Mouse (Mus musculus): ENCODE data around the gene Gm32742. TPM values are rescaled to one million over a fixed set of nuclear protein-coding genes. Genes with fewer than 3 reads are reported as not detected.

Gm32742 gene
- 0.01 TPM in 1 of 2 replicates, not detected in the other for polyA plus RNA-seq (2015; fragmentation: Nextera tagmentation; extraction: Ambion mirVana)

- no peak within 1 kb of the TSS for H3K4me3 ChIP-seq (ENCODE audit: low read length)
Measured at GRCm38 (mm10) chr9:51165312-51166180, at the start of gene Gm32742. TSS of gene Gm32742 (minus strand) at chr9:51165517.

GRCm38 (mm10) chr9:51213729-51214237 is 48.5 kb upstream of the Gm32742 start:
- no peak for ATAC-seq
- WGBS = 87% methylated on average over 6 of the region's 6 CpGs
- no peak overlapping the region for H3K4me2 ChIP-seq (ENCODE audit: low read depth, low read length)

More at GRCm38 (mm10) chr9:51165312-51166180, at the start of gene Gm32742:
- no peaks in the 10 kb centered on the region for H3K4me1 ChIP-seq (ENCODE audit: control insufficient read depth, insufficient read depth, low read length)
- H3K9me3 ChIP-seq (ENCODE audit: control insufficient read depth, low read length) = no peaks in the 10 kb centered on the region
- WGBS = 45% methylated on average over 6 of the region's 6 CpGs
- H3K27ac ChIP-seq (ENCODE audit: low read length) = no peak within 1 kb of the TSS
- no peak for ATAC-seq
- H3K36me3 ChIP-seq (ENCODE audit: control insufficient read depth, insufficient read depth, low read length) = no peaks in the 10 kb centered on the region
- H3K9ac ChIP-seq (ENCODE audit: low read depth, low read length) = no peak within 1 kb of the TSS
- no peaks in the 10 kb centered on the region; the same call in 1 of the 2 replicates for H3K27me3 ChIP-seq (replicated peaks; ENCODE audit: control insufficient read depth, insufficient read depth, low read length)
- no peak within 1 kb of the TSS for H3K4me2 ChIP-seq (ENCODE audit: low read depth, low read length)

GRCm38 (mm10) chr9:51213023-51213728 is 47.9 kb upstream of the Gm32742 start, which contains the start of gene Pou2af1:
TSS of gene Pou2af1 (plus strand) at chr9:51213708.
- 81% methylated on average over 20 of the region's 20 CpGs for WGBS
- ATAC-seq = no peak
- no peaks in the 10 kb centered on the region for H3K27me3 ChIP-seq (replicated peaks; ENCODE audit: control insufficient read depth, insufficient read depth, low read length)
- H3K4me1 ChIP-seq (ENCODE audit: control insufficient read depth, insufficient read depth, low read length) = no peaks in the 10 kb centered on the region
- no peak within 1 kb of the TSS for H3K4me2 ChIP-seq (ENCODE audit: low read depth, low read length)
- H3K9me3 ChIP-seq (ENCODE audit: control insufficient read depth, low read length) = no peaks in the 10 kb centered on the region
- H3K36me3 ChIP-seq (ENCODE audit: control insufficient read depth, insufficient read depth, low read length) = no peaks in the 10 kb centered on the region
- no peak within 1 kb of the TSS for H3K27ac ChIP-seq (ENCODE audit: low read length)
- no peak within 1 kb of the TSS for H3K9ac ChIP-seq (ENCODE audit: low read depth, low read length)
- H3K4me3 ChIP-seq (ENCODE audit: low read length) = no peak within 1 kb of the TSS

More at GRCm38 (mm10) chr9:51213729-51214237, 48.5 kb upstream of the Gm32742 start:
- Histone ChIP-seq H3K4me3 (ENCODE audit: low read length) (no peak overlapping the region), H3K36me3 (ENCODE audit: control insufficient read depth, insufficient read depth, low read length) (no peaks in the 10 kb centered on the region), H3K9ac (ENCODE audit: low read depth, low read length) (no peak overlapping the region), H3K27ac (ENCODE audit: low read length) (no peak overlapping the region), H3K4me1 (ENCODE audit: control insufficient read depth, insufficient read depth, low read length) (no peaks in the 10 kb centered on the region), H3K27me3 (replicated peaks; ENCODE audit: control insufficient read depth, insufficient read depth, low read length) (no peaks in the 10 kb centered on the region), H3K9me3 (ENCODE audit: control insufficient read depth, low read length) (no peaks in the 10 kb centered on the region)

- ATAC-seq = no peak
- Histone ChIP-seq H3K4me2 (ENCODE audit: low read depth, low read length) (no peak overlapping the region), H3K27me3 (replicated peaks; ENCODE audit: control insufficient read depth, insufficient read depth, low read length) (no peaks in the 10 kb centered on the region), H3K4me3 (ENCODE audit: low read length) (no peak overlapping the region), H3K4me1 (ENCODE audit: control insufficient read depth, insufficient read depth, low read length) (no peaks in the 10 kb centered on the region), H3K9ac (ENCODE audit: low read depth, low read length) (no peak overlapping the region), H3K36me3 (ENCODE audit: control insufficient read depth, insufficient read depth, low read length) (no peaks in the 10 kb centered on the region), H3K9me3 (ENCODE audit: control insufficient read depth, low read length) (no peaks in the 10 kb centered on the region), H3K27ac (ENCODE audit: low read length) (no peak overlapping the region)
- WGBS = 60% methylated on average over 6 of the region's 6 CpGs
Measured at GRCm38 (mm10) chr9:51211191-51211590, 45.9 kb upstream of the Gm32742 start.

- no peaks in the 10 kb centered on the region for H3K4me1 ChIP-seq (ENCODE audit: control insufficient read depth, insufficient read depth, low read length)
- H3K4me2 ChIP-seq (ENCODE audit: low read depth, low read length) = no peak overlapping the region
- H3K9me3 ChIP-seq (ENCODE audit: control insufficient read depth, low read length) = no peaks in the 10 kb centered on the region
- no peak overlapping the region for H3K4me3 ChIP-seq (ENCODE audit: low read length)
- H3K27me3 ChIP-seq (replicated peaks; ENCODE audit: control insufficient read depth, insufficient read depth, low read length) = no peaks in the 10 kb centered on the region
- no peak overlapping the region for H3K27ac ChIP-seq (ENCODE audit: low read length)
- WGBS = 90% methylated on average over 2 of the region's 2 CpGs
- no peaks in the 10 kb centered on the region for H3K36me3 ChIP-seq (ENCODE audit: control insufficient read depth, insufficient read depth, low read length)
- no peak overlapping the region for H3K9ac ChIP-seq (ENCODE audit: low read depth, low read length)
- no peak for ATAC-seq
Measured at GRCm38 (mm10) chr9:51208974-51209332, 43.6 kb upstream of the Gm32742 start.

DNA sequence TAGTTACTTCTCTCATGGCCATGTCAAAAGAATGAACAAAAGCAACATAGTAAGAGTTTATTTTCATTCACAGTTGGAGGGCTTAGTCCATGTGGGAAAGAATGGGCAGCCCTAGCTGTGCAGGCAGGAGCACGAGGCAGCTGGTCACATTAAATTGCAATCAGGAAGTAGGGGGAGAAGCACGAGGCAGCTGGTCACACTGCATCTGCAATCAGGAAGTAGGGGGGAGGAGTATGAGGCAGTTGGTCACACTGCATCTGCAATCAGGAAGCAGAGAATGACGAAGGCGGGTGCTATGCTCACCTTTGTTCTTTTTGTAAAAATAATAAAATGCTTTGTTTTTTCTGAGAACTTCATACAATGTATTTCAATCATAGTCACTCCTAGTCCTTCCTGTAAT is 29.5 kb upstream of the Gm32742 start:
- Histone ChIP-seq H3K27me3 (replicated peaks; ENCODE audit: control insufficient read depth, insufficient read depth, low read length) (no peaks in the 10 kb centered on the region), H3K4me3 (ENCODE audit: low read length) (no peak overlapping the region), H3K9ac (ENCODE audit: low read depth, low read length) (no peak overlapping the region), H3K9me3 (ENCODE audit: control insufficient read depth, low read length) (no peaks in the 10 kb centered on the region), H3K36me3 (ENCODE audit: control insufficient read depth, insufficient read depth, low read length) (no peaks in the 10 kb centered on the region), H3K27ac (ENCODE audit: low read length) (no peak overlapping the region), H3K4me1 (ENCODE audit: control insufficient read depth, insufficient read depth, low read length) (no peaks in the 10 kb centered on the region), H3K4me2 (ENCODE audit: low read depth, low read length) (no peak overlapping the region)
- no peak for ATAC-seq
- WGBS = 80% methylated on average over 4 of the region's 4 CpGs

DNA sequence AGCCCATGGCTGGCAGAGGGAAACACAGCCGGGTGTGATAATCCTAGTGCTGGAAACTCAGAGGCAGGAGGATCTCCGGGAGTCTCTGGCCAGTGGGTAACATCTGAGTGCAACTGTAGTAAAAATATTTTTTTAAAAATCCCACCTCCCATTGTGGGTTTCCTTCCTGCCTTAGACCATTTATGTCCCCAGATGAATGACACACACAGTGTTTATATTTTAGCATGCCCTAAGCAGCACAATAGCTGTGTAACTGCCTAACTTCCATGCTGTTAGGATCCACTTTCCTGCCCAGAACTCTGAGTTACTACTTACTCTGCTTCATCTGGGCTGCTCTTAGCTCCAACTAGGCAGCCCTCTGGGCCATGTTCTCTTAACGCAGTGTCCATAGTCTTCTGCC is 25.3 kb upstream of the Gm32742 start:
- Histone ChIP-seq H3K4me1 (ENCODE audit: control insufficient read depth, insufficient read depth, low read length) (no peaks in the 10 kb centered on the region), H3K4me2 (ENCODE audit: low read depth, low read length) (no peak overlapping the region), H3K36me3 (ENCODE audit: control insufficient read depth, insufficient read depth, low read length) (no peaks in the 10 kb centered on the region), H3K27ac (ENCODE audit: low read length) (no peak overlapping the region), H3K9me3 (ENCODE audit: control insufficient read depth, low read length) (no peaks in the 10 kb centered on the region), H3K9ac (ENCODE audit: low read depth, low read length) (no peak overlapping the region), H3K27me3 (replicated peaks; ENCODE audit: control insufficient read depth, insufficient read depth, low read length) (no peaks in the 10 kb centered on the region), H3K4me3 (ENCODE audit: low read length) (no peak overlapping the region)
- WGBS = 87% methylated on average over 3 of the region's 3 CpGs
- no peak for ATAC-seq

- Histone ChIP-seq H3K27ac (ENCODE audit: low read length) (no peak overlapping the region), H3K9me3 (ENCODE audit: control insufficient read depth, low read length) (no peaks in the 10 kb centered on the region), H3K4me1 (ENCODE audit: control insufficient read depth, insufficient read depth, low read length) (no peaks in the 10 kb centered on the region), H3K9ac (ENCODE audit: low read depth, low read length) (no peak overlapping the region), H3K36me3 (ENCODE audit: control insufficient read depth, insufficient read depth, low read length) (no peaks in the 10 kb centered on the region), H3K4me3 (ENCODE audit: low read length) (no peak overlapping the region), H3K4me2 (ENCODE audit: low read depth, low read length) (no peak overlapping the region), H3K27me3 (replicated peaks; ENCODE audit: control insufficient read depth, insufficient read depth, low read length) (no peaks in the 10 kb centered on the region)
- ATAC-seq = no peak
- 83% methylated on average over 5 of the region's 5 CpGs for WGBS
Measured at GRCm38 (mm10) chr9:51185871-51186270, 20.6 kb upstream of the Gm32742 start.

GRCm38 (mm10) chr9:51185386-51185785 is 20.1 kb upstream of the Gm32742 start:
- no peaks in the 10 kb centered on the region for H3K27me3 ChIP-seq (replicated peaks; ENCODE audit: control insufficient read depth, insufficient read depth, low read length)
- no peaks in the 10 kb centered on the region for H3K9me3 ChIP-seq (ENCODE audit: control insufficient read depth, low read length)
- no peaks in the 10 kb centered on the region for H3K4me1 ChIP-seq (ENCODE audit: control insufficient read depth, insufficient read depth, low read length)
- H3K9ac ChIP-seq (ENCODE audit: low read depth, low read length) = no peak overlapping the region
- H3K4me2 ChIP-seq (ENCODE audit: low read depth, low read length) = no peak overlapping the region
- no peaks in the 10 kb centered on the region for H3K36me3 ChIP-seq (ENCODE audit: control insufficient read depth, insufficient read depth, low read length)
- no peak for ATAC-seq
- no peak overlapping the region for H3K4me3 ChIP-seq (ENCODE audit: low read length)
- no peak overlapping the region for H3K27ac ChIP-seq (ENCODE audit: low read length)
- 70% methylated on average over 4 of the region's 4 CpGs for WGBS

All from intestine, embryonic 16.5 days (tissue).